Mouse (Mus musculus): ENCODE data around the gene Igdcc3. TPM values are rescaled to one million over a fixed set of nuclear protein-coding genes. Genes with fewer than 3 reads are reported as not detected.

Gene Igdcc3
- polyA plus RNA-seq, 1 experiment from 2014 or later: 2.3 TPM

- H3K9ac ChIP-seq: no peak overlapping the region
- H3K27me3 ChIP-seq: no peaks in the 10 kb centered on the region
- H3K9me3 ChIP-seq (replicated peaks): no peaks in the 10 kb centered on the region
- peaks cover 27% of the 10 kb centered on the region for H3K4me1 ChIP-seq
- H3K36me3 ChIP-seq: no peaks in the 10 kb centered on the region
- peak overlapping the region; percentile 29; the same call in 1 of the 2 replicates for H3K4me3 ChIP-seq (replicated peaks)
- peak overlapping the region; percentile 93 for H3K27ac ChIP-seq (replicated peaks)
- H3K4me2 ChIP-seq (replicated peaks): peak overlapping the region; percentile 25
- peak; percentile 88 for ATAC-seq (ENCODE audit: insufficient number of reproducible peaks, low FRiP score, low TSS enrichment, low read depth)
- WGBS: 2% methylated on average over 9 of the region's 9 CpGs
These were observed 55.2 kb downstream of the Igdcc3 start for GRCm38 (mm10) chr9:65195982-65196737.

GRCm38 (mm10) chr9:65196738-65197569 lies 56.0 kb downstream of the Igdcc3 start:
- WGBS: 16% methylated on average over 26 of the region's 26 CpGs
- peak; percentile 81 for ATAC-seq (ENCODE audit: insufficient number of reproducible peaks, low FRiP score, low TSS enrichment, low read depth)
- H3K4me3 ChIP-seq (replicated peaks): peak overlapping the region; percentile 29; the same call in 1 of the 2 replicates
- H3K9ac ChIP-seq: no peak overlapping the region
- H3K4me1 ChIP-seq: peaks cover 27% of the 10 kb centered on the region
- H3K27ac ChIP-seq (replicated peaks): peak overlapping the region; percentile 93
- no peaks in the 10 kb centered on the region for H3K36me3 ChIP-seq
- no peaks in the 10 kb centered on the region for H3K27me3 ChIP-seq
- H3K4me2 ChIP-seq (replicated peaks): peak overlapping the region; percentile 25
- no peaks in the 10 kb centered on the region for H3K9me3 ChIP-seq (replicated peaks)

- no peak overlapping the region for H3K4me3 ChIP-seq (replicated peaks)
- no peak overlapping the region for H3K27ac ChIP-seq (replicated peaks)
- H3K9ac ChIP-seq: no peak overlapping the region
- ATAC-seq (ENCODE audit: insufficient number of reproducible peaks, low FRiP score, low TSS enrichment, low read depth): no peak
- peaks cover 27% of the 10 kb centered on the region for H3K4me1 ChIP-seq
- H3K9me3 ChIP-seq (replicated peaks): no peaks in the 10 kb centered on the region
- H3K36me3 ChIP-seq: no peaks in the 10 kb centered on the region
- no peaks in the 10 kb centered on the region for H3K27me3 ChIP-seq
- 86% methylated on average over 6 of the region's 6 CpGs for WGBS
- H3K4me2 ChIP-seq (replicated peaks): no peak overlapping the region
These were observed 56.8 kb downstream of the Igdcc3 start for GRCm38 (mm10) chr9:65197826-65198225.

DNA sequence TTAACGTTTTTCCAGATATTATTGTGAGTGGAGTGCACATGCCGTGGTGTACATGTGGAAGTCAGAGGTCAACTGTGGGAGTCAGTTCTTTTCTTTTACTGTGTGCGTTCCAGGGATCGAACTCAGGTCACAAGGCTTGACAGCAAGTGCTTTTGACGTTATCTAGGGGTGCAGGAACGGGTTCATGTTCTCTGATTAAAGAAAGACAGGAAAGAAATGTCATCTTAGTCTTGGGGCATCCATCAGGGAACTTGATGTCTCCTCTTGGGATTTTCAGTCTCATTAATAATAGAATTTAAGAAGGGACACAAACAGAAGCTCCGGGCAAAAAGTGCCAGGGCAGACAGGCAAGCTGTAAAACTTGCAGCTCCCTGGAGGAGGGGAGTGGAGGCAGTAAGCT lies 58.7 kb downstream of the Igdcc3 start:
- Histone ChIP-seq H3K27me3 (no peaks in the 10 kb centered on the region), H3K27ac (replicated peaks) (peak overlapping the region; percentile 74; the same call in 1 of the 2 replicates), H3K4me1 (peaks cover 26% of the 10 kb centered on the region), H3K4me3 (replicated peaks) (no peak overlapping the region), H3K9ac (no peak overlapping the region), H3K36me3 (no peaks in the 10 kb centered on the region), H3K9me3 (replicated peaks) (no peaks in the 10 kb centered on the region), H3K4me2 (replicated peaks) (no peak overlapping the region)
- WGBS: 55% methylated on average over 7 of the region's 7 CpGs
- ATAC-seq (ENCODE audit: insufficient number of reproducible peaks, low FRiP score, low TSS enrichment, low read depth): no peak

DNA sequence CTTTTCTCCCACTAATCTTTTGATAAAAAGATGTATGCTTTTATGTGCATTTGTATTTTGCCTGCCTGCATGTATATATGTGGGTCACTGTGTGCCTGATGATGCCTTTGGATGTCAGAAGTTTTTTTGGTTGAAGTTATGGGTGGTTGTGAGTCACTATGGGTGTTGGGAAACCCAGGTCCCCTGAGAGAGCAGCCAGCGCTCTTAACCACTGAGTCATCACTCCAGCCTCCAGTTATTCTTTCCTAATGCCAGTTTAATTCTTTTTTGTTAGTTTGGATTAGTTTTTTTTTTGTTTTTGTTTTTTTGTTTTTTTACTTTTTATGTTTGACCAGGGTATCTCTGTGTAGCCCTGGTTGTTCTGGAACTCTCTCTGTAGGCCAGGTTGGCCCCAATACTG lies 59.6 kb downstream of the Igdcc3 start:
- ATAC-seq (ENCODE audit: insufficient number of reproducible peaks, low FRiP score, low TSS enrichment, low read depth): no peak
- Histone ChIP-seq H3K27me3 (no peaks in the 10 kb centered on the region), H3K9me3 (replicated peaks) (no peaks in the 10 kb centered on the region), H3K4me2 (replicated peaks) (no peak overlapping the region), H3K36me3 (no peaks in the 10 kb centered on the region), H3K4me1 (peaks cover 17% of the 10 kb centered on the region), H3K27ac (replicated peaks) (peak overlapping the region; percentile 74), H3K4me3 (replicated peaks) (no peak overlapping the region), H3K9ac (no peak overlapping the region)
- 58% methylated on average over 1 of the region's 1 CpGs for WGBS

DNA sequence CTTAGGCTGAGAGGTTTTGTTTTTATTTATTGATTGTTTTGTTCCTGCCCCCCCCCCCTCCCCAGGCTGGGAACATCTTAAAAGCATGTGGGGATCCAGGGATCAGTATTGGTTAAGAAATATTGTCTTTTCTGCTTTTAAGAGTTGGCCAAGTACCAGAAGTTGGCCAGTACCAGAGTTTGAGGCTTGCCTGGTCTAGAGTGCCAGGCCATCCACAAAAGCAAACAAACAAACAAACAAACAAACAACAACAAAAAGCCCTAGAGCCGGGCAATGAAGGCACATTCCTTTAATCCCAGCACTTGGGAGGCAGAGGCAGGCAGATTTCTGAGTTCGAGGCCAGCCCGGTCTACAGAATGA lies 60.0 kb downstream of the Igdcc3 start:
- 36% methylated on average over 3 of the region's 3 CpGs for WGBS

GRCm38 (mm10) chr9:65201381-65202164 lies 60.6 kb downstream of the Igdcc3 start:
- Histone ChIP-seq H3K9me3 (replicated peaks) (no peaks in the 10 kb centered on the region), H3K36me3 (no peaks in the 10 kb centered on the region), H3K4me2 (replicated peaks) (peak overlapping the region; percentile 55), H3K9ac (0 out of 2 replicates have a peak overlapping the region, but pooled peaks have one; percentile 15), H3K27ac (replicated peaks) (peak overlapping the region; percentile 74), H3K27me3 (no peaks in the 10 kb centered on the region), H3K4me1 (peaks cover 11% of the 10 kb centered on the region; the same call in 1 of the 2 replicates), H3K4me3 (replicated peaks) (peak overlapping the region; percentile 45)
- WGBS: under 1% methylated on average over 18 of the region's 18 CpGs
- ATAC-seq (ENCODE audit: insufficient number of reproducible peaks, low FRiP score, low TSS enrichment, low read depth): peak; percentile 90

More for the DNA sequence above, 60.0 kb downstream of the Igdcc3 start:
- H3K9ac ChIP-seq: no peak overlapping the region
- ATAC-seq (ENCODE audit: insufficient number of reproducible peaks, low FRiP score, low TSS enrichment, low read depth): no peak
- no peaks in the 10 kb centered on the region for H3K27me3 ChIP-seq
- H3K27ac ChIP-seq (replicated peaks): peak overlapping the region; percentile 74
- no peak overlapping the region for H3K4me3 ChIP-seq (replicated peaks)
- H3K9me3 ChIP-seq (replicated peaks): no peaks in the 10 kb centered on the region
- peaks cover 13% of the 10 kb centered on the region for H3K4me1 ChIP-seq
- no peaks in the 10 kb centered on the region for H3K36me3 ChIP-seq
- no peak overlapping the region for H3K4me2 ChIP-seq (replicated peaks)

DNA sequence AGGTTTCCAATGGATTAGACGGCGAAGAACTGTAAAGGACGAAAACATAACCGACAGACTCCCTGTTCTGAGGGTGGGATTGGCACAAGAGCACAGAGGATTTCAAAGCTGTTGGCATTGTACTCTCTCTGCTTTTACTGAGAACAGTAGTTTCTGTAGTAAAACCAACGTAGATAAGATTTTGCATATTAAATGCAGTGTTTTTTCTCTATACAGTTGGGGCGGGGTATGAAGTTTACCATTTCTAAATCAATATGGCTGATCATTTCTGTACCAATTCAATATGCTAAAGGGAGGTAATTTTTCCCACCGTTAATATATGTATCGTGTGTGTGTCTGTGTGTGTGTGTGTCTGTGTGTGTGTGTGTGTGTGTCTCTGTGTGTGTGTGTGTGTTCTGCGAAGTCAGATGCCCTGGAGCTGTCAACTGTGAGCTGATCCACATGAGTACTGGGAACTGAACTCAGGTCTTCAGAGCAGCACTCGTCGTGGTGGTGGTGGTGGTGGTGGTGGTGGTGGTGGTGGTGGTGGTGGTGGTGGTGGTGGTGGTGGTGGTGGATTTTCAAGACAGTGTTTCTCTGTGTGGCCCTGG lies 61.3 kb downstream of the Igdcc3 start:
- Histone ChIP-seq H3K9ac (0 out of 2 replicates have a peak overlapping the region, but pooled peaks have one; percentile 15), H3K27ac (replicated peaks) (peak overlapping the region; percentile 74), H3K4me1 (peaks cover 7% of the 10 kb centered on the region; the same call in 1 of the 2 replicates), H3K36me3 (no peaks in the 10 kb centered on the region), H3K9me3 (replicated peaks) (no peaks in the 10 kb centered on the region), H3K27me3 (no peaks in the 10 kb centered on the region), H3K4me3 (replicated peaks) (peak overlapping the region; percentile 45), H3K4me2 (replicated peaks) (peak overlapping the region; percentile 55)
- no peak for ATAC-seq (ENCODE audit: insufficient number of reproducible peaks, low FRiP score, low TSS enrichment, low read depth)
- 21% methylated on average over 11 of the region's 11 CpGs for WGBS

- H3K36me3 ChIP-seq: no peaks in the 10 kb centered on the region
- no peak for ATAC-seq (ENCODE audit: insufficient number of reproducible peaks, low FRiP score, low TSS enrichment, low read depth)
- peaks cover 1% of the 10 kb centered on the region; the same call in 1 of the 2 replicates for H3K4me1 ChIP-seq
- H3K27ac ChIP-seq (replicated peaks): no peak overlapping the region
- H3K9me3 ChIP-seq (replicated peaks): no peaks in the 10 kb centered on the region
- no peak overlapping the region for H3K9ac ChIP-seq
- H3K27me3 ChIP-seq: no peaks in the 10 kb centered on the region
- H3K4me2 ChIP-seq (replicated peaks): no peak overlapping the region
- WGBS: 57% methylated on average over 11 of the region's 11 CpGs
- no peak overlapping the region for H3K4me3 ChIP-seq (replicated peaks)
These were observed 64.2 kb downstream of the Igdcc3 start for GRCm38 (mm10) chr9:65205049-65205815.

Measured in embryonic facial prominence, embryonic 15.5 days (tissue).